Mouse (Mus musculus): Measurements from ENCODE around the gene Gm11992. TPM values are rescaled to one million over a fixed set of nuclear protein-coding genes. Genes with fewer than 3 reads are reported as not detected.

Gm11992 gene
- polyA plus RNA-seq, 1 experiment = 0.33 TPM

DNA sequence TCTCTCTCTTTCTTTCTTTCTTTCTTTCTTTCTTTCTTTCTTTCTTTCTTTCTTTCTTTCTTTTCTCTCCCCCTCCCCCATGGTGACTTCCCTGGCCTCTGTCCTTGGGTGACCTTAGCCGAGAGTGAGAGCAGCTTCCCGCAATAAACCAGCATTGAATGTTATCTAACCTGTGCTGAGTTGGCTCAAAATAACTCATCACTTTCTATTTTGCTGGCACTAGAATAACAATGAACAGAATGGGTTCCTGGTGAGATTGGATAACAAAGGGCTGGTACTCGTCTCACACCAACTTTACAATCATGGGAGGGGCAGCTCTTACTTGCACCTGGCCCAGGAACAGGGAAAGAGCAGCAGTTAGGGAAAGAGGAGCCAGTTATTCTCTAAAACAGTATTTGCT, 68.5 kb downstream of the Gm11992 start:
- H3K4me3 ChIP-seq (ENCODE audit: low read depth, low read length) = no peak overlapping the region
- H3K9me3 ChIP-seq (replicated peaks; ENCODE audit: control insufficient read depth, insufficient read depth, low read length, poor library complexity, severe bottlenecking) = no peaks in the 10 kb centered on the region
- peak overlapping the region; percentile 100 for H3K27ac ChIP-seq (ENCODE audit: insufficient read depth, low read length)
- no peaks in the 10 kb centered on the region for H3K27me3 ChIP-seq (ENCODE audit: control insufficient read depth, insufficient read depth, low read length, poor library complexity, severe bottlenecking)
- peaks cover 2% of the 10 kb centered on the region for H3K4me1 ChIP-seq (ENCODE audit: control insufficient read depth, insufficient read depth, low read length)
- TF ChIP-seq CTCF (IDR thresholded peaks at IDR 0.05; ENCODE audit: low read depth, low read length) (no peak), EP300 (IDR thresholded peaks at IDR 0.05; ENCODE audit: insufficient read depth, low read depth, low read length) (peak; percentile 97)
- H3K36me3 ChIP-seq (ENCODE audit: control insufficient read depth, insufficient read depth, low read length, poor library complexity, severe bottlenecking) = no peaks in the 10 kb centered on the region
- peak overlapping the region; percentile 79 for H3K9ac ChIP-seq (ENCODE audit: low read depth, poor library complexity, severe bottlenecking)

DNA sequence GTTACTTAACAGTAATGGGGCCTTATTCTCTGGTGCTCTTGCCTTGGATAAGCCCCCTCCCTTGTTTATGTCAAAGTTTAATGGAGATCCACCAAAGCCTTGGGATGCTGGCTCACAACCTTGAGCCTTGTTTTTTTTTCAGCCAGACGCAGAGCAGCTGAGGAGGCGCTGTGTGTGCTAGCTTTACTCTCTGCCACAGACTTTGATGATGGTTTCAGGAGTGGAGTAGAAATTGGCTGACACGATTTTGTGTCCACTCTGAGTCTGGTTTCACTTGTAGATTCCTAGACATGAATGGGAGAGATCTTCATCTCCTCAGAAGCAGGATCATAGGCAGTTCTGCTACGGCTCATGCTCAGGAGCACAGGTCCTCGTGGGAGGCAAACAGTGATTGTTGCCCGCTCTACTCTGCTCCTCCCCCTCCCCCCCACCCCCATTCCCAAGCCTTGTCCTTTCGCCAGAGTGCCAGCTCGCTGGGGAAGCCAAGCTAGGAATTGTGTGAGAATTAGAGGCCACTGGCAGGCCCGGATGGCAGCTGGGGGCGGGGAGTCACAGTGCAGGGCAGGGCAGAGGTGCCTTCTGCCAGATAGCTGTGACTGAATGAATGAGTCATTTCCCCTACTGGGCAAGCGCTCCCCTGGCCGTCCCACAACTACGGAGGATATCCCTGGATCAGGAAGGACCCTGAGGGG, 69.1 kb downstream of the Gm11992 start:
- TF ChIP-seq POLR2A (IDR thresholded peaks at IDR 0.05; ENCODE audit: insufficient read depth, low read length) (no peak), EP300 (IDR thresholded peaks at IDR 0.05; ENCODE audit: insufficient read depth, low read depth, low read length) (0 out of 2 replicates have a peak, but pooled peaks have one; percentile 47), CTCF (IDR thresholded peaks at IDR 0.05; ENCODE audit: low read depth, low read length) (no peak)
- no peaks in the 10 kb centered on the region for H3K27me3 ChIP-seq (ENCODE audit: control insufficient read depth, insufficient read depth, low read length, poor library complexity, severe bottlenecking)
- H3K27ac ChIP-seq (ENCODE audit: insufficient read depth, low read length) = peak overlapping the region; percentile 100
- no peaks in the 10 kb centered on the region for H3K36me3 ChIP-seq (ENCODE audit: control insufficient read depth, insufficient read depth, low read length, poor library complexity, severe bottlenecking)
- peak overlapping the region; percentile 79 for H3K9ac ChIP-seq (ENCODE audit: low read depth, poor library complexity, severe bottlenecking)
- H3K9me3 ChIP-seq (replicated peaks; ENCODE audit: control insufficient read depth, insufficient read depth, low read length, poor library complexity, severe bottlenecking) = no peaks in the 10 kb centered on the region
- H3K4me3 ChIP-seq (ENCODE audit: low read depth, low read length) = peak overlapping the region; percentile 93
- peaks cover 2% of the 10 kb centered on the region for H3K4me1 ChIP-seq (ENCODE audit: control insufficient read depth, insufficient read depth, low read length)

DNA sequence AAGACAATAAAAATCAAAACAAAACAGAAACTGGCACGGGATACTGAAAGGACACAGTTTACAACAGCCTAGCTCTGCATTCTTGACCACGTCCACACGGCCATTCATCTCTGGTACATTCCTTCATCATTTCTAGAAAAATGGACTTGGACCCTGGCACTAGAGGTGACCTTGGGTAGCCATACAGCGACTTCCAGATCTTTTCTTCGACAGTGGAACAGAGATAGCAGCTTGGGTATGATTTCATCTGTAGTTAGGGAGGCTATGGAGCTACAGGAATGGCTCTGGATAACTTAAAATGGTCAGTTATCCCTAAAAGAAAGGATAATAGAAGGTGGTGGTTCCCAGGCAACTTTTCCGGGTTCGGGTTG, 69.6 kb downstream of the Gm11992 start, which contains the start of gene Upp1:
Gene Upp1 (plus strand): TSS at position 54 of the 371 bp plus-strand sequence.
- H3K9ac ChIP-seq (ENCODE audit: low read depth, poor library complexity, severe bottlenecking) = peak within 1 kb of the TSS; percentile 79
- H3K4me3 ChIP-seq (ENCODE audit: low read depth, low read length) = peak within 1 kb of the TSS; percentile 93
- H3K4me1 ChIP-seq (ENCODE audit: control insufficient read depth, insufficient read depth, low read length) = peaks cover 2% of the 10 kb centered on the region
- TF ChIP-seq EP300 (IDR thresholded peaks at IDR 0.05; ENCODE audit: insufficient read depth, low read depth, low read length) = no peak
- TF ChIP-seq CTCF (IDR thresholded peaks at IDR 0.05; ENCODE audit: low read depth, low read length) = no peak
- no peak for TF ChIP-seq POLR2A (IDR thresholded peaks at IDR 0.05; ENCODE audit: insufficient read depth, low read length)
- H3K36me3 ChIP-seq (ENCODE audit: control insufficient read depth, insufficient read depth, low read length, poor library complexity, severe bottlenecking) = peaks cover 3% of the 10 kb centered on the region
- peak within 1 kb of the TSS; percentile 100 for H3K27ac ChIP-seq (ENCODE audit: insufficient read depth, low read length)
- H3K27me3 ChIP-seq (ENCODE audit: control insufficient read depth, insufficient read depth, low read length, poor library complexity, severe bottlenecking) = no peaks in the 10 kb centered on the region
- no peaks in the 10 kb centered on the region for H3K9me3 ChIP-seq (replicated peaks; ENCODE audit: control insufficient read depth, insufficient read depth, low read length, poor library complexity, severe bottlenecking)

DNA sequence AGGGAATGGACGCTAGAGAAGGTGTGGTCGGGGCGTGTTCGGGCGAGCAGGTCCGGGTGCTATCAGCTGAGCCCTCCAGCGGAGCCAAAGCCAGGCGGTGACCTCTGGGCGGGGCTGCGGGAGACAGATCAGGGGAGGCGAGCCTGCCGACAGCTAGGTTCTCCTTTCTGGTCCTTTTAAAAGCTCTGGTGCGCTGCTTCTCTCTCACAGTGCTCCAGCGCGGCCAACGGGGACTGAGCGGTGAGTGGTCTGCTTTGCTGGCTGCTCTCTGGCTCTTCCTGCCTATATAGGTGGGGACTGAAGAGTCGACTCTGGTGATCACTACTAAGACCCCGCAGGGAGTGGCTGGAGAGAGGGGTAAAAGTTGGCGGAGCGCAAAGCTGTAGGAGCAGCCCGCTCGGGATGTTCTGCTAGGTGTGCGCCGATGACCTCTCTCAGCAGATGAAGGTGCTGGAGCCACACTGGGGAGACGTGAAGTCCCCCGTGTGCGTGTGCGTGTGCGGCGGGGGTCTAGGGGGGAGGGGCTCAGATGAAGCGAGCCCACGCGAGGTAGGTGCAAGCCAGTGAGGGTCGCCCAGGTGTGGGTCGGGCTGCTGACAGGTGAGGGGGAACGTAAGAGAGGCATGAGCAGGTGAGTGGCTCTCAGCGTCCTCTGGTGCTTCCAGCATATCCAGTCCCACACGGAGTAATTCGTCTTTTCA, 70.2 kb downstream of the Gm11992 start:
- Histone ChIP-seq H3K36me3 (ENCODE audit: control insufficient read depth, insufficient read depth, low read length, poor library complexity, severe bottlenecking) (peaks cover 8% of the 10 kb centered on the region), H3K27ac (ENCODE audit: insufficient read depth, low read length) (peak overlapping the region; percentile 100), H3K4me3 (ENCODE audit: low read depth, low read length) (peak overlapping the region; percentile 93), H3K4me1 (ENCODE audit: control insufficient read depth, insufficient read depth, low read length) (peaks cover 2% of the 10 kb centered on the region), H3K27me3 (ENCODE audit: control insufficient read depth, insufficient read depth, low read length, poor library complexity, severe bottlenecking) (no peaks in the 10 kb centered on the region), H3K9me3 (replicated peaks; ENCODE audit: control insufficient read depth, insufficient read depth, low read length, poor library complexity, severe bottlenecking) (no peaks in the 10 kb centered on the region), H3K9ac (ENCODE audit: low read depth, poor library complexity, severe bottlenecking) (peak overlapping the region; percentile 79)
- no peak for TF ChIP-seq POLR2A (IDR thresholded peaks at IDR 0.05; ENCODE audit: insufficient read depth, low read length)
- TF ChIP-seq CTCF (IDR thresholded peaks at IDR 0.05; ENCODE audit: low read depth, low read length) = no peak
- TF ChIP-seq EP300 (IDR thresholded peaks at IDR 0.05; ENCODE audit: insufficient read depth, low read depth, low read length) = peak; percentile 96

Other genes with a start within 250 kb of the Gm11992 start
- gene Pkd1l1, start 75.3 kb upstream of the Gm11992 start, polyA plus RNA-seq (2011; ENCODE audit: insufficient read depth, insufficient read length, low read depth, missing spikeins) = 0.64 and 0.82 TPM in 2 replicates
- gene Hus1, start 37.4 kb upstream of the Gm11992 start, polyA plus RNA-seq (2011; ENCODE audit: insufficient read depth, insufficient read length, low read depth, missing spikeins) = 30.6 and 33.7 TPM in 2 replicates
- not detected in 2 replicates for gene Sun3, start 397 bp downstream of the Gm11992 start, polyA plus RNA-seq (2011; ENCODE audit: insufficient read depth, insufficient read length, low read depth, missing spikeins)
- 166 and 190 TPM in 2 replicates for gene Upp1, start 69.5 kb downstream of the Gm11992 start, polyA plus RNA-seq (2011; ENCODE audit: insufficient read depth, insufficient read length, low read depth, missing spikeins)
- gene Abca13, start 143.3 kb downstream of the Gm11992 start, polyA plus RNA-seq (2011; ENCODE audit: insufficient read depth, insufficient read length, low read depth, missing spikeins) = not detected in 2 replicates